Mouse (Mus musculus): ENCODE data around the gene Kcnk6. TPM values are rescaled to one million over a fixed set of nuclear protein-coding genes. Genes with fewer than 3 reads are reported as not detected.
A peak's percentile ranks its signal among the peaks of the same experiment; 100 is the strongest.
"Not testable (repeated sequence)": the region's sequence is repeated elsewhere in the genome, so short reads cannot be mapped to it uniquely, and the experiment has no call there.

Gene Kcnk6
- polyA plus RNA-seq, 1 experiment from 2014 or later: 1.6 TPM

DNA sequence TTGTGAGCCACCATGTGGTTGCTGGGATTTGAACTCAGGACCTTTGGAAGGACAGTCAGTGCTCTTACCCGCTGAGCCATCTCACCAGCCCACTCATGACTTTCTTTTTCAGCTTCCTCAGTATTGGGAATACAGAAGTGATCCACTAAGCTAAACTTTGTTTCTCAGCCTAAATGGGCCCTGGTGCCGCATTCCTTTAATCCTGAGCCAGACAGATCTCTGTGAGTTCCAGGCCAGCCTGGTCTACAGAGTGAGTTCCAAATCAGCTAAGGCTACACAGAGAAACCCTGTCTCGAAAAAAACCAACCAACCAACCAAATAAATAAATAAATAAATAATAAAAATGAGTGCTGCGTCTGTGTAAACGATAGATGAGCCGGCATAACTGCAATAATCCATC is 5.3 kb upstream of the Kcnk6 start:
- Histone ChIP-seq H3K4me1 (replicated peaks; ENCODE audit: control insufficient read depth, insufficient read depth, low read length) (peaks cover 18% of the 10 kb centered on the region; the same call in 1 of the 2 replicates), H3K9ac (ENCODE audit: low read length) (peak overlapping the region; percentile 66), H3K27ac (ENCODE audit: low read length) (peak overlapping the region; percentile 97), H3K4me2 (ENCODE audit: low read depth, low read length) (peak overlapping the region; percentile 61), H3K4me3 (ENCODE audit: low read length) (peak overlapping the region; percentile 45)
- 26% methylated on average over 6 of the region's 6 CpGs for WGBS
- H3K27me3 ChIP-seq (ENCODE audit: control insufficient read depth, insufficient read depth, low read depth, low read length); H3K36me3 ChIP-seq (ENCODE audit: control insufficient read depth, insufficient read depth, low read length); H3K9me3 ChIP-seq (ENCODE audit: control insufficient read depth, low read length): not testable (repeated sequence)
- ATAC-seq (ENCODE audit: low read depth): peak; percentile 4

DNA sequence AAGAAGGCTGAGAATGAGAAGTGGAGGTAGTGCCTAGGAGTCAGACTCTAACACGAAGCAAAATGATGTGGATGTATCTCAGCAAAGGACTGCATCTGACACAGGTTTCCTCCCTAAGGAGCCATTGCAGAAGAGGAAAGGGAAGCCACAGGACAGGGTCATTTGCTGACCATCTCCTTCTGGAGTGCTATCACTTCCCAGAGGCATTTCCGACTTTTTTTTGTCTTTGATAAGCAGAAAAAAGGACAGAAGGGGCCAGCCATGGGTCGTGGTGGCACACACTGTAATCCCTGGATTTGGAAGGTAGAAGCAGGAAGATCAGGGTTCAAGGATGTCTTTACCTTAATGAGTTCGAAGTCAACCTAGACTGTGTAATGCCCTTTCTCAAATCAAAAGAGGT is 4.3 kb upstream of the Kcnk6 start:
- peaks cover 18% of the 10 kb centered on the region; the same call in 1 of the 2 replicates for H3K4me1 ChIP-seq (replicated peaks; ENCODE audit: control insufficient read depth, insufficient read depth, low read length)
- no peak overlapping the region for H3K4me3 ChIP-seq (ENCODE audit: low read length)
- no peaks in the 10 kb centered on the region for H3K9me3 ChIP-seq (ENCODE audit: control insufficient read depth, low read length)
- H3K36me3 ChIP-seq (ENCODE audit: control insufficient read depth, insufficient read depth, low read length): no peaks in the 10 kb centered on the region
- H3K27me3 ChIP-seq (ENCODE audit: control insufficient read depth, insufficient read depth, low read depth, low read length): peaks cover under 1% of the 10 kb centered on the region; the same call in 1 of the 2 replicates
- H3K4me2 ChIP-seq (ENCODE audit: low read depth, low read length): no peak overlapping the region
- no peak overlapping the region for H3K9ac ChIP-seq (ENCODE audit: low read length)
- ATAC-seq (ENCODE audit: low read depth): no peak
- H3K27ac ChIP-seq (ENCODE audit: low read length): no peak overlapping the region
- WGBS: 72% methylated on average over 4 of the region's 4 CpGs

DNA sequence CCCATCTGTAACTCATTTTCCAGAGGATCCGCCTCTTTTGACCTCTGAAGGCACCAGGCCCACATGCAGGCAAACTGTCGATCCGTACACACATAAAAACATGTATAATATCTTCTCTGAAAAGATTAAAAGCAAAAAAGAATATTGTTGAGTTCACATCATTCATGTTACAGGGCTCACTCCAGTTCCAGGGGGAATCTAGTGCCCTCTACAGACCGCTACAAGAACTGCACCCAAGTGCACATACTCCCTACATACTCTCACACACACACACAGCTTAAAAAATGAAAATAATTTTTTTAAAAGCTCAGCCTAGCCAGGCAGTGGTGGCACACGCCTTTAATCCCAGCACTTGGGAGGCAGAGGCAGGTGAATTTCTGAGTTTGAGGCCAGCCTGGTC is 2.3 kb upstream of the Kcnk6 start:
- Histone ChIP-seq H3K36me3 (ENCODE audit: control insufficient read depth, insufficient read depth, low read length) (no peaks in the 10 kb centered on the region), H3K9me3 (ENCODE audit: control insufficient read depth, low read length) (no peaks in the 10 kb centered on the region), H3K4me2 (ENCODE audit: low read depth, low read length) (no peak overlapping the region), H3K4me1 (replicated peaks; ENCODE audit: control insufficient read depth, insufficient read depth, low read length) (peaks cover 16% of the 10 kb centered on the region; the same call in 1 of the 2 replicates), H3K27ac (ENCODE audit: low read length) (peak overlapping the region; percentile 51; the same call in 1 of the 2 replicates), H3K4me3 (ENCODE audit: low read length) (no peak overlapping the region), H3K9ac (ENCODE audit: low read length) (no peak overlapping the region), H3K27me3 (ENCODE audit: control insufficient read depth, insufficient read depth, low read depth, low read length) (peaks cover 6% of the 10 kb centered on the region; the same call in 1 of the 2 replicates)
- no peak for ATAC-seq (ENCODE audit: low read depth)
- WGBS: 75% methylated on average over 5 of the region's 5 CpGs

DNA sequence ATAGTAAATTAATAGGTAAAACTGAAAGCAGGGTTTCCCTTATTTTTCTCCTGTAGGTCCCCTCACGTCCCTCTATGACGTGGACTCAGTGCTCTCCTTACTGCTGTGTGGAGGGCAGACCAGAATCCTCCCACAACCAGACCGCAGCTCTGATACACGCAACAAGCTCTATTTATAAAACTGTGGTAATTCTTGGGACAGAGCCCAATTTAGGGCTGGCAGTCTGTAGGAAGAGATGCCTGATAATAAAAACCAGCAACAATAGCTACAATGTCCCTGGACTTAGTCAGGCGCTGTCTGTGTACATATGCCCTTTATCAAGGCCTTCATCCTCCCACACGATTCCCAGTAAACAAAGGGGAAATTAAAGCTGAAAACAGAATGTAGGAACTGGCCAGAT is 1.4 kb upstream of the Kcnk6 start:
- Histone ChIP-seq H3K27ac (ENCODE audit: low read length) (peak overlapping the region; percentile 51), H3K4me1 (replicated peaks; ENCODE audit: control insufficient read depth, insufficient read depth, low read length) (peaks cover 10% of the 10 kb centered on the region; the same call in 1 of the 2 replicates), H3K9me3 (ENCODE audit: control insufficient read depth, low read length) (no peaks in the 10 kb centered on the region), H3K27me3 (ENCODE audit: control insufficient read depth, insufficient read depth, low read depth, low read length) (peaks cover 6% of the 10 kb centered on the region; the same call in 1 of the 2 replicates), H3K4me2 (ENCODE audit: low read depth, low read length) (no peak overlapping the region), H3K36me3 (ENCODE audit: control insufficient read depth, insufficient read depth, low read length) (no peaks in the 10 kb centered on the region), H3K9ac (ENCODE audit: low read length) (0 out of 2 replicates have a peak overlapping the region, but pooled peaks have one; percentile 7), H3K4me3 (ENCODE audit: low read length) (no peak overlapping the region)
- ATAC-seq (ENCODE audit: low read depth): no peak
- WGBS: 43% methylated on average over 6 of the region's 6 CpGs

DNA sequence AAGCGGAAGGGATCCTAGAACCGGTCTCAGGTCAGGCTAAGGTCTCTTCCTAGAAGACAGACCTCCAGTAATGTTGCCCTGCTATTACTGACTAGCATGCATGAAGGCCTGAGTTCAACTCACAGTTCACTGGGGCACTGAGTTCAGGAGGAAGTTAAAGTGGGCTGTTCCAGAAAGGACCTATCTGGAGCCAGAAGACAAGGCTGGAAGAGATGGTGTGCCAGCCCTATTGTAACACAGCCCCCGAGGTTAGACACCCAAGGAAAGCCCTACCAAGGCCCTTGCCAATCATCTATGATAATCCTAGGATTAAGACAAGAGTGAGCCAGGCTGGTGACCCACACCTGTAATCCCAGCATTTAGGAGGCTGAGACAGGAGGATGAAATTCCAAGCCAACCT is 798 bp downstream of the Kcnk6 start:
- Histone ChIP-seq H3K27me3 (ENCODE audit: control insufficient read depth, insufficient read depth, low read depth, low read length) (peaks cover 6% of the 10 kb centered on the region; the same call in 1 of the 2 replicates), H3K27ac (ENCODE audit: low read length) (no peak overlapping the region), H3K4me3 (ENCODE audit: low read length) (peak overlapping the region; percentile 66), H3K4me1 (replicated peaks; ENCODE audit: control insufficient read depth, insufficient read depth, low read length) (peaks cover 10% of the 10 kb centered on the region; the same call in 1 of the 2 replicates), H3K9ac (ENCODE audit: low read length) (peak overlapping the region; percentile 76), H3K4me2 (ENCODE audit: low read depth, low read length) (peak overlapping the region; percentile 83), H3K9me3 (ENCODE audit: control insufficient read depth, low read length) (no peaks in the 10 kb centered on the region), H3K36me3 (ENCODE audit: control insufficient read depth, insufficient read depth, low read length) (no peaks in the 10 kb centered on the region)
- no peak for ATAC-seq (ENCODE audit: low read depth)
- WGBS: 52% methylated on average over 3 of the region's 3 CpGs

DNA sequence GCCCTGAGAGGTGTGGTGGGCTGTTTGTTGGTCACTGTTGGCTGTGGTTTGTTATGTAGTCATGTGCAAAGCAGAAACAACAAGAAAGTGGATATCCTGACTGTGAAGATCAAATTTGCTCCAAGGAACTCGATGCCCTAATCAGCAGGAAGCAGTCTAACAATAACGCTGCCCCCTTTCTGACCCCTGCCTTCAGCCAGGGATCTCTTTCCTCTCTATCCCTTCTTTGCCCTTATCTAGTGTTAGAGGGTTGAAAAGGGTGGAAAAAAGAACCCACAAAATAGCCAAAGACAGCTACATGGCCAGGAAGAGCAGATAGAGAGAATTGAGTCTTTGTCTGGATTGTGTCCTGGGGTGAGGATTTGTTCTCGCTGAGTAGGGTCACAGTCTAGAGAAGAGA is 1.8 kb downstream of the Kcnk6 start:
- Histone ChIP-seq H3K4me2 (ENCODE audit: low read depth, low read length) (no peak overlapping the region), H3K27ac (ENCODE audit: low read length) (no peak overlapping the region)

DNA sequence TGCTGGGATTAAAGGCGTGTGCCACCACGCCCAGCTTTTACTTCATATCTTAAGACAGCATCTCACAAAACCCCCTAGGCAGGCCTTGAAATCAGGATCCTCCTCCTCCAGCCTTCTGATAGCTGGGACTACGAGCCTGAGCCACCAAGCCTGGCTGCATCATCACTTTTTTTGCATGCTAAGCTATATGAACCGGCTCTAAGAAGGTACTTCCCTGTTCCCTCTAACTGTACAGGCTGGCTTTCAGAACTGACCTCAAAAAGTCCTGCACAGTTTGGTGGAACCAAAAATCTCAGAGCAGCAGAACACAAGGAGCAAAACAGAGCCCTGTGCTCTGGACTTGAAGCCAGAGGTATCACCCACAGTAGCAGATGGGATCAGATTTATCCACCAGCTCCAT is 4.1 kb downstream of the Kcnk6 start:
- WGBS: 66% methylated on average over 4 of the region's 4 CpGs
- H3K9ac ChIP-seq (ENCODE audit: low read length): no peak overlapping the region
- no peaks in the 10 kb centered on the region; the same call in 1 of the 2 replicates for H3K4me1 ChIP-seq (replicated peaks; ENCODE audit: control insufficient read depth, insufficient read depth, low read length)
- ATAC-seq (ENCODE audit: low read depth): no peak
- no peaks in the 10 kb centered on the region for H3K9me3 ChIP-seq (ENCODE audit: control insufficient read depth, low read length)
- peaks cover 6% of the 10 kb centered on the region; the same call in 1 of the 2 replicates for H3K27me3 ChIP-seq (ENCODE audit: control insufficient read depth, insufficient read depth, low read depth, low read length)
- H3K36me3 ChIP-seq (ENCODE audit: control insufficient read depth, insufficient read depth, low read length): no peaks in the 10 kb centered on the region
- H3K4me2 ChIP-seq (ENCODE audit: low read depth, low read length): no peak overlapping the region
- H3K27ac ChIP-seq (ENCODE audit: low read length): no peak overlapping the region
- no peak overlapping the region for H3K4me3 ChIP-seq (ENCODE audit: low read length)

More for the DNA sequence above, 1.8 kb downstream of the Kcnk6 start:
- Histone ChIP-seq H3K4me3 (ENCODE audit: low read length) (no peak overlapping the region), H3K36me3 (ENCODE audit: control insufficient read depth, insufficient read depth, low read length) (no peaks in the 10 kb centered on the region), H3K27me3 (ENCODE audit: control insufficient read depth, insufficient read depth, low read depth, low read length) (peaks cover 6% of the 10 kb centered on the region; the same call in 1 of the 2 replicates), H3K4me1 (replicated peaks; ENCODE audit: control insufficient read depth, insufficient read depth, low read length) (peaks cover 10% of the 10 kb centered on the region; the same call in 1 of the 2 replicates), H3K9ac (ENCODE audit: low read length) (no peak overlapping the region), H3K9me3 (ENCODE audit: control insufficient read depth, low read length) (no peaks in the 10 kb centered on the region)
- ATAC-seq (ENCODE audit: low read depth): no peak
- WGBS: 46% methylated on average over 3 of the region's 3 CpGs

DNA sequence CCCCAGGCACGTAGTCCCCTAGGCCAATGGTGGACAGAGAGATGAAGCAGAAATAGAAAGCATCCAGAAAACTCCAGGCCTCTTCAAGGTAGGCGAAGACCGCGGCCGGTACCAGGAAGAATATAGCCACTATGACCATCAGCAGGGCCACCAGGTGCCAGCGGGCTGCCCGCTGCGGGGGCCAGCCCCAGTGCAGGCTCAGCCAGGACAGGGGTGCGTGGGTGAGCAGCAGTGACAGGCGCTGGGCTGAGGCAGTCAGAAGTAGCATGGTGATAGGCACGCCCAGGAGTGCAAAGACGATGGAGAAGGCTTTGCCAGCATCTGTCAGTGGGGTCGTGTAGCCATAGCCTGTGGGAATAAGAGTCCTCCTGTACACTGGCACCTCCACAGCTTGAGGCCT is 6.8 kb downstream of the Kcnk6 start:
- H3K4me3 ChIP-seq (ENCODE audit: low read length): no peak overlapping the region
- H3K4me1 ChIP-seq (replicated peaks; ENCODE audit: control insufficient read depth, insufficient read depth, low read length): no peaks in the 10 kb centered on the region; the same call in 1 of the 2 replicates
- peak overlapping the region; percentile 13; the same call in 1 of the 2 replicates for H3K9ac ChIP-seq (ENCODE audit: low read length)
- no peaks in the 10 kb centered on the region for H3K27me3 ChIP-seq (ENCODE audit: control insufficient read depth, insufficient read depth, low read depth, low read length)
- no peaks in the 10 kb centered on the region for H3K9me3 ChIP-seq (ENCODE audit: control insufficient read depth, low read length)
- H3K36me3 ChIP-seq (ENCODE audit: control insufficient read depth, insufficient read depth, low read length): no peaks in the 10 kb centered on the region
- no peak for ATAC-seq (ENCODE audit: low read depth)
- H3K27ac ChIP-seq (ENCODE audit: low read length): no peak overlapping the region
- 60% methylated on average over 13 of the region's 13 CpGs for WGBS
- no peak overlapping the region for H3K4me2 ChIP-seq (ENCODE audit: low read depth, low read length)

DNA sequence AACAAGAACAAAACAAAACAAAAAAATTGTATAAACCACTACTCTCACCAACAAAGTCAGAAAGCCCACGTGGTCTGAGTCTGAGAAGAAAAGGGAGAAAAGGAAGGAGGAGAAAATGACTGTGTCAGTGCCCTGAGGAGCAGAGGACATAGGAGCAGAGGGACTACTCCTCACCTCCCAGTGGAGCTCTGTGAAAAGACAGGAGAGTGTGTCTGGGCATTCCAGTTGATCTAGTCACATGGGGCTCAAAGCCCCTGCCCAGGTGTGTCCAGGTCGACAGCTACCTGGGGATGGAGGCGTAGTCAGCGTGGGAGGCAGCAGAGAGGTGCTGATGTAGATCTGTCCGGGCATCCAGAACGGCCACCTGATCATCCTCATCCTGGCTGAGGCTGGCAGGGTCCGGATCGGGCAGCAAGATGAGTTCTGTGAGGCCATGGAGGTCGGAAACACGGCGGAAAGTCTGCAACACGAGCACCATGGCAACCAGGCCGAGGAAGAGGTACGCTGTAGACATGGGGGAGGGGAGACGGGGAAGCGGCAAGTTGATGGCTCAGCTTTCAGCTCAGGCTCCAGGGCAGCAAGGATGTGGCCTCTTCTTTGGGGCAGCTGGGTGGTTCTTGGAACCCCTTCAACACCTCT is 7.4 kb downstream of the Kcnk6 start:
- H3K9ac ChIP-seq (ENCODE audit: low read length): no peak overlapping the region
- no peak for ATAC-seq (ENCODE audit: low read depth)
- no peak overlapping the region; the same call in 1 of the 2 replicates for H3K4me2 ChIP-seq (ENCODE audit: low read depth, low read length)

More for the DNA sequence above, 7.4 kb downstream of the Kcnk6 start:
- Histone ChIP-seq H3K9me3 (ENCODE audit: control insufficient read depth, low read length) (peaks cover 5% of the 10 kb centered on the region), H3K4me1 (replicated peaks; ENCODE audit: control insufficient read depth, insufficient read depth, low read length) (no peaks in the 10 kb centered on the region; the same call in 1 of the 2 replicates), H3K27ac (ENCODE audit: low read length) (no peak overlapping the region), H3K4me3 (ENCODE audit: low read length) (no peak overlapping the region), H3K27me3 (ENCODE audit: control insufficient read depth, insufficient read depth, low read depth, low read length) (no peaks in the 10 kb centered on the region), H3K36me3 (ENCODE audit: control insufficient read depth, insufficient read depth, low read length) (0 out of 2 replicates have a peak, but pooled peaks cover 2% of the 10 kb centered on the region)
- 16% methylated on average over 16 of the region's 16 CpGs for WGBS
